12 mouse cellular contexts compared by ENCODE assay signal in the genomic region with DNA sequence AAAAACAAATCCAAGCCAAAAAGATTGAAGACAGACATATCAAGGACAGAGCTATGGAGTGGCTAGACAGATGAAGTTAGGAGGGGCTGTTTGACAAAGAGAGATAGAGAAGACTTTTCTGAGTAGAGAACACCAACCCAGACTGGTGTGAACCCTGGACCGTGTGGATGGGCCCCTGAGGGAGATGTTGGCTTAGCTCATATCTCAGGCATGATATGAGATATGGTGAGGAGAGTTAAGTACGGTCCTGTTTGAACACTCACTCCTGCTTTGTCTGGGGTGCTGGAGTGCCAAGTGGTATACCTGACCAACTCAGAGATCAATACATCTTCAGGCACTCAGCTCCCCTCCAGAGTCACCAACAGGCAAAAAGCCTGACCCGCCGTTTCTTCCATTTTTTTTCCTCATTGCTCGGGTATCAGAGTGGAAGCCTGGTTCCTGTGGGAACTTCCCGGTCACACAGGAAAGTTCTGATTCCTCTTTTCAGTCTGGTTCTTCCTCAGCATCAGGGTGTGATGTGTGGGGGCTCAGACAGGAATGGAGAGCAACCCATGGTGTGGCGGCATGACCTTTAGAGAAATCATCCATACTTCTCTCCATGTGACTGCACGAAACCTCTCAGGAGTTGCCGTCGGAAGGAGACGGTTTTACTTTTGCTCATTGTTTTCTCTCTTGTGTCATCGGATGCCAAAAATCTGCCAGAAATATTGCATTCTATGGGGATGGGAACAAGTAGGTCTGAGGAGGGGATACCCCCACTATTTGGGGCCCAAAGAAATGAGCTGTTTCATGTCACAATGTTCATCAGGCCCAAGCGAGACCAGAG. TPM values are rescaled to one million over a fixed set of nuclear protein-coding genes. Genes with fewer than 3 reads are reported as not detected.
"Had no signal": no experiment of that assay in that cellular context is flagged by ENCODE, and none has a peak within 500 bp of the region (broad histone marks: within the 10 kb centered on the region; RNA-seq: fewer than 3 reads in every experiment).

No protein-coding gene starts in this region.

- H3K9me3 ChIP-seq: limb, embryonic 12.5 days; midbrain, embryonic 10.5 days had no signal

- H3K4me1 ChIP-seq: limb, embryonic 12.5 days; midbrain, embryonic 10.5 days had no signal

- H3K27ac ChIP-seq: hindbrain, postnatal 0 days; left cerebral cortex, adult 2 months; limb, embryonic 12.5 days; midbrain, embryonic 10.5 days had no signal

- H3K27me3 ChIP-seq: limb, embryonic 12.5 days had no signal

- DNase-seq: kidney, adult 9 months; lung, adult 2 months; lung, postnatal 36 days; midbrain, embryonic 14.5 days; thymus, postnatal 36 days had no signal

- H3K4me3 ChIP-seq: left cerebral cortex, adult 2 months; limb, embryonic 12.5 days; midbrain, embryonic 10.5 days; myocyte had no signal

- ATAC-seq: hindbrain, postnatal 0 days; lung, postnatal 0 days had no signal

- H3K36me3 ChIP-seq: limb, embryonic 12.5 days; midbrain, embryonic 10.5 days had no signal

- H3K9ac ChIP-seq: limb, embryonic 12.5 days had no signal

- H3K4me2 ChIP-seq: limb, embryonic 12.5 days had no signal

RNA-seq across cellular contexts. Expression of a gene that starts 34.4 kb away (rescaled TPM):
- total RNA-seq: megakaryocyte progenitor cell, adult 5-6 weeks had no signal
